Mouse (Mus musculus) stomach, embryonic 14.5 days (tissue): ENCODE results near the gene Gstm1. TPM values are rescaled to one million over a fixed set of nuclear protein-coding genes. Genes with fewer than 3 reads are reported as not detected.

ENCODE experiments used
- ATAC-seq: fragments of 200-750 bp; cut with Nextera tagmentation; 2 replicates; pipeline ENCODE4 v1.8.0; 2017; ENCODE audit warnings: low read depth, moderate TSS enrichment; ENCODE audit not compliant: insufficient number of reproducible peaks, insufficient read depth, low FRiP score
- H3K27ac ChIP-seq: fragments of 300-500 bp; sonication (generic); 2 replicates; pipeline ENCODE4 v1.5.1; 2014; ENCODE audit warnings: mild to moderate bottlenecking, low read length, moderate library complexity, mixed read lengths
- H3K27me3 ChIP-seq: fragments of 300-500 bp; sonication (generic); 2 replicates; pipeline ENCODE4 v1.6.1; 2014; ENCODE audit warnings: low read length, control low read depth, mixed read lengths; ENCODE audit not compliant: control insufficient read depth, insufficient read depth
- H3K36me3 ChIP-seq: fragments of 300-500 bp; sonication (generic); 2 replicates; pipeline ENCODE4 v1.6.1; 2014; ENCODE audit warnings: mild to moderate bottlenecking, control low read depth, low read length, moderate library complexity, mixed read lengths; ENCODE audit not compliant: control insufficient read depth, insufficient read depth
- H3K4me1 ChIP-seq: fragments of 300-500 bp; sonication (generic); 2 replicates; pipeline ENCODE4 v1.6.1; 2014; ENCODE audit warnings: low read length, control low read depth, mixed read lengths; ENCODE audit not compliant: control insufficient read depth, insufficient read depth
- H3K4me2 ChIP-seq: fragments of 300-500 bp; sonication (generic); replicated peaks from 2 replicates; pipeline ENCODE4 v1.6.1; 2014; ENCODE audit warnings: low read depth, low read length, control low read depth
- H3K4me3 ChIP-seq: fragments of 300-500 bp; sonication (generic); 2 replicates; pipeline ENCODE4 v1.5.1; 2014; ENCODE audit warnings: low read depth, low read length, control low read depth
- H3K9ac ChIP-seq: fragments of 300-500 bp; sonication (generic); replicated peaks from 2 replicates; pipeline ENCODE4 v1.6.1; 2014; ENCODE audit warnings: low read depth, mild to moderate bottlenecking, control low read depth, low read length, moderate library complexity, mixed read lengths
- H3K9me3 ChIP-seq: fragments of 300-500 bp; sonication (generic); 2 replicates; pipeline ENCODE4 v1.6.1; 2016; ENCODE audit warnings: low read depth, low read length, control low read depth; ENCODE audit not compliant: control insufficient read depth
- WGBS: fragments of 180-500 bp; shearing (Covaris S2); extraction: QIAGEN DNeasy Blood & Tissue Kit; methylation state at CpG from one replicate; pipeline ENCODE4 v1.1.7; 2014; 5-methylcytosine and 5-hydroxymethylcytosine counted together
- polyA plus RNA-seq: library from polyadenylated mRNA; unstranded; fragments of >200 nt; fragmentation: Nextera tagmentation; extraction: Ambion mirVana; gene quantifications from 2 replicates; pipeline ENCODE4 v1.2.1, GENCODE M21; 2014

The Gstm1 gene
- polyA plus RNA-seq, result 320 and 324 TPM in 2 replicates

GRCm38 (mm10) chr3:108017473-108018189 is at the start of gene Gstm1:
Gene Gstm1 (minus strand): TSS chr3:108017973.
- Histone ChIP-seq H3K9ac (peak within 1 kb of the TSS; percentile 32; the same call in 1 of the 2 replicates), H3K27ac (peak within 1 kb of the TSS; percentile 81), H3K4me2 (peak within 1 kb of the TSS; percentile 66), H3K27me3 (no peaks in the 10 kb centered on the region), H3K9me3 (no peaks in the 10 kb centered on the region), H3K4me1 (peaks cover 3% of the 10 kb centered on the region; the same call in 1 of the 2 replicates), H3K36me3 (no peaks in the 10 kb centered on the region), H3K4me3 (peak within 1 kb of the TSS; percentile 35)
- 0% methylated on average over 31 of the region's 31 CpGs for WGBS
- peak; percentile 99 for ATAC-seq

GRCm38 (mm10) chr3:108067370-108067934 is 49.7 kb upstream of the Gstm1 start:
- H3K9me3 ChIP-seq, result no peaks in the 10 kb centered on the region
- H3K4me2 ChIP-seq, result no peak overlapping the region
- peaks cover 5% of the 10 kb centered on the region; the same call in 1 of the 2 replicates for H3K36me3 ChIP-seq
- no peak overlapping the region for H3K27ac ChIP-seq
- no peak for ATAC-seq
- no peaks in the 10 kb centered on the region for H3K27me3 ChIP-seq
- H3K4me1 ChIP-seq, result no peaks in the 10 kb centered on the region
- 70% methylated on average over 6 of the region's 6 CpGs for whole genome bisulfite sequencing
- no peak overlapping the region for H3K9ac ChIP-seq
- no peak overlapping the region for H3K4me3 ChIP-seq

GRCm38 (mm10) chr3:108065551-108065950 is 47.8 kb upstream of the Gstm1 start:
- no peaks in the 10 kb centered on the region for H3K4me1 ChIP-seq
- H3K27ac ChIP-seq, result no peak overlapping the region
- H3K4me2 ChIP-seq, result no peak overlapping the region
- H3K9me3 ChIP-seq, result no peaks in the 10 kb centered on the region
- H3K9ac ChIP-seq, result no peak overlapping the region
- WGBS, result 75% methylated on average over 9 of the region's 9 CpGs
- ATAC-seq, result no peak
- H3K36me3 ChIP-seq, result no peaks in the 10 kb centered on the region
- no peak overlapping the region for H3K4me3 ChIP-seq
- no peaks in the 10 kb centered on the region for H3K27me3 ChIP-seq

- ATAC-seq, result no peak
- H3K4me2 ChIP-seq, result no peak overlapping the region
- H3K9ac ChIP-seq, result no peak overlapping the region
- no peak overlapping the region for H3K4me3 ChIP-seq
- H3K4me1 ChIP-seq, result no peaks in the 10 kb centered on the region
- no peaks in the 10 kb centered on the region for H3K9me3 ChIP-seq
- H3K27ac ChIP-seq, result no peak overlapping the region
- H3K36me3 ChIP-seq, result no peaks in the 10 kb centered on the region
- WGBS, result 63% methylated on average over 4 of the region's 4 CpGs
- no peaks in the 10 kb centered on the region for H3K27me3 ChIP-seq
These were observed 46.9 kb upstream of the Gstm1 start for GRCm38 (mm10) chr3:108064672-108065071.

- 81% methylated on average over 8 of the region's 8 CpGs for WGBS
- Histone ChIP-seq H3K4me3 (no peak overlapping the region), H3K9ac (no peak overlapping the region), H3K4me2 (no peak overlapping the region), H3K9me3 (no peaks in the 10 kb centered on the region), H3K27me3 (no peaks in the 10 kb centered on the region), H3K27ac (no peak overlapping the region), H3K36me3 (no peaks in the 10 kb centered on the region), H3K4me1 (no peaks in the 10 kb centered on the region)
- ATAC-seq, result no peak
These were observed 44.9 kb upstream of the Gstm1 start for GRCm38 (mm10) chr3:108062648-108063047.

GRCm38 (mm10) chr3:108061420-108061819 is 43.6 kb upstream of the Gstm1 start:
- WGBS, result 17% methylated on average over 7 of the region's 7 CpGs
- no peak overlapping the region for H3K9ac ChIP-seq
- no peaks in the 10 kb centered on the region for H3K9me3 ChIP-seq
- no peaks in the 10 kb centered on the region for H3K36me3 ChIP-seq
- no peak overlapping the region; the same call in 1 of the 2 replicates for H3K4me3 ChIP-seq
- H3K4me1 ChIP-seq, result no peaks in the 10 kb centered on the region
- H3K27me3 ChIP-seq, result no peaks in the 10 kb centered on the region
- no peak for ATAC-seq
- 0 out of 2 replicates have a peak overlapping the region, but pooled peaks have one; percentile 6 for H3K4me2 ChIP-seq
- H3K27ac ChIP-seq, result no peak overlapping the region

- Histone ChIP-seq H3K27ac (no peak overlapping the region), H3K4me2 (no peak overlapping the region), H3K27me3 (no peaks in the 10 kb centered on the region), H3K36me3 (no peaks in the 10 kb centered on the region), H3K4me1 (no peaks in the 10 kb centered on the region), H3K9me3 (no peaks in the 10 kb centered on the region), H3K4me3 (no peak overlapping the region), H3K9ac (no peak overlapping the region)
- no peak for ATAC-seq
- 87% methylated on average over 5 of the region's 5 CpGs for WGBS
These were observed 32.7 kb upstream of the Gstm1 start for GRCm38 (mm10) chr3:108050493-108050892.

- ATAC-seq, result no peak
- Histone ChIP-seq H3K4me2 (no peak overlapping the region), H3K36me3 (no peaks in the 10 kb centered on the region), H3K9ac (no peak overlapping the region), H3K4me3 (no peak overlapping the region), H3K27ac (no peak overlapping the region), H3K4me1 (no peaks in the 10 kb centered on the region), H3K27me3 (no peaks in the 10 kb centered on the region), H3K9me3 (no peaks in the 10 kb centered on the region)
- 37% methylated on average over 3 of the region's 3 CpGs for WGBS
These were observed 30.5 kb upstream of the Gstm1 start for GRCm38 (mm10) chr3:108048306-108048705.
